Mouse (Mus musculus) limb, embryonic 12.5 days (tissue): ENCODE measurements at regions not wholly inside any gene's neighbourhood (a gene's known extent, or its start where the extent isn't known, plus 50 kb on each side); places are given as distances from the start of the nearest gene placed in this dataset.

Experiments
- ATAC-seq: fragments of 200-750 bp; cut with Nextera tagmentation; 2 replicates; pipeline ENCODE4 v1.8.0; 2017; ENCODE audit warnings: low read depth, moderate TSS enrichment; ENCODE audit not compliant: insufficient number of reproducible peaks, insufficient read depth, low FRiP score, low TSS enrichment
- H3K27ac ChIP-seq: fragments of 300-500 bp; sonication (generic); 2 replicates; pipeline ENCODE4 v1.5.1; 2016; ENCODE audit warnings: mild to moderate bottlenecking, moderate library complexity
- H3K27me3 ChIP-seq: fragments of 300-500 bp; sonication (generic); 2 replicates; pipeline ENCODE4 v1.6.1; 2016; ENCODE audit warnings: mild to moderate bottlenecking, moderate library complexity
- H3K36me3 ChIP-seq: fragments of 300-500 bp; sonication (generic); 2 replicates; pipeline ENCODE4 v1.6.1; 2016; ENCODE audit warnings: mild to moderate bottlenecking, moderate library complexity
- H3K4me1 ChIP-seq: fragments of 300-500 bp; sonication (generic); replicated peaks from 2 replicates; pipeline ENCODE4 v1.6.1; 2016
- H3K4me2 ChIP-seq: fragments of 300-500 bp; sonication (generic); 2 replicates; pipeline ENCODE4 v1.6.1; 2016; ENCODE audit warnings: mild to moderate bottlenecking, moderate library complexity
- H3K4me3 ChIP-seq: fragments of 300-500 bp; sonication (generic); replicated peaks from 2 replicates; pipeline ENCODE4 v1.5.1; 2016; ENCODE audit warnings: mild to moderate bottlenecking
- H3K9ac ChIP-seq: fragments of 300-500 bp; sonication (generic); replicated peaks from 2 replicates; pipeline ENCODE4 v1.6.1; 2016; ENCODE audit warnings: mild to moderate bottlenecking, moderate library complexity
- H3K9me3 ChIP-seq: fragments of 300-500 bp; sonication (generic); 2 replicates; pipeline ENCODE4 v1.6.1; 2016; ENCODE audit warnings: mild to moderate bottlenecking, moderate library complexity
- WGBS: fragments of 180-500 bp; shearing (Covaris S2); methylation state at CpG from one replicate; pipeline ENCODE4 v1.1.7; 2016; 5-methylcytosine and 5-hydroxymethylcytosine counted together

DNA sequence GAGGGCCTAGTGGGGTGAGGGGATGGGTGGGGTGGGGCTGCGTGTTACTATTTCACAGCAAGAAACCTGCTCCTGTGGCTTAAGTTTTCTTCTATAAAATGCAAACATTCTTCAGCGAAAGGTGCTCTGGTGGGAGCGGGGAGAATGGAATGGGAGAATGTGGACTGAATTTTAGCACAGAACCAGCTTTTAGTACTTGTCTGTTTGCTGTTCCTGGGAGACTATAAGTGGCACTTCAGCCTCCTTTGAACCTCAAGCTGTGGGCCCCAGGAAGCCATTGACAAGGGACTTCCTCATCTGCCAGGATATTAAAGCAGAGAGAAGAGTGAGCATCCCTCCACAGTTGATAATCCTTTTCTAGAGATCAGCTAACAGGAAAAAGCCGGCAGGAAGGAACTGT lies 580.2 kb downstream of the Zfp706 start:
- H3K4me2 ChIP-seq: no peak overlapping the region
- H3K27me3 ChIP-seq: no peaks in the 10 kb centered on the region; the same call in 1 of the 2 replicates
- no peak for ATAC-seq
- H3K4me3 ChIP-seq: no peak overlapping the region
- 56% methylated on average over 4 of the region's 4 CpGs for WGBS
- no peaks in the 10 kb centered on the region for H3K36me3 ChIP-seq
- H3K9me3 ChIP-seq: no peaks in the 10 kb centered on the region
- no peak overlapping the region for H3K9ac ChIP-seq
- 0 out of 2 replicates have a peak, but pooled peaks cover 5% of the 10 kb centered on the region for H3K4me1 ChIP-seq
- H3K27ac ChIP-seq: no peak overlapping the region

DNA sequence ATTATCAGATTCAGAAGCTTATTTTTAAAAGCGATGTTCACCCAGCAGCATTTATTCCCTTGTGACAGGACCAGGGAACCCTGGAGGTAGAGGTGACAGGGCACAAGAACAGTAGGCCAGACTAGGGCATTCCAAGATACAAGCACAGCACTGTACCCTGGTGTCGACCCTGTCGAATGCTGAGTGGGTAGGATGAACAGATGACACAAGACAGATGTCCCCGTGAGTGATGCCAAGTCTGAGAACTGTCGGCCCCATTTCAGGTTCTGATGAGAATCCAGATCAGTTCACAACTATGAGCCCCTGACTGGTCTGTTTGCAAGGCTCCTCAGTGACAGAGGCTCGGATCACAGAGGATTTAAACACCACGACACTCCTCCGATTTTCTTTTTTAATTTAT lies 581.7 kb downstream of the Zfp706 start:
- ATAC-seq: no peak
- Histone ChIP-seq H3K9ac (no peak overlapping the region), H3K4me2 (no peak overlapping the region), H3K4me1 (0 out of 2 replicates have a peak, but pooled peaks cover 6% of the 10 kb centered on the region), H3K36me3 (no peaks in the 10 kb centered on the region), H3K27ac (no peak overlapping the region), H3K9me3 (no peaks in the 10 kb centered on the region), H3K27me3 (no peaks in the 10 kb centered on the region; the same call in 1 of the 2 replicates), H3K4me3 (no peak overlapping the region)
- 80% methylated on average over 8 of the region's 8 CpGs for WGBS

DNA sequence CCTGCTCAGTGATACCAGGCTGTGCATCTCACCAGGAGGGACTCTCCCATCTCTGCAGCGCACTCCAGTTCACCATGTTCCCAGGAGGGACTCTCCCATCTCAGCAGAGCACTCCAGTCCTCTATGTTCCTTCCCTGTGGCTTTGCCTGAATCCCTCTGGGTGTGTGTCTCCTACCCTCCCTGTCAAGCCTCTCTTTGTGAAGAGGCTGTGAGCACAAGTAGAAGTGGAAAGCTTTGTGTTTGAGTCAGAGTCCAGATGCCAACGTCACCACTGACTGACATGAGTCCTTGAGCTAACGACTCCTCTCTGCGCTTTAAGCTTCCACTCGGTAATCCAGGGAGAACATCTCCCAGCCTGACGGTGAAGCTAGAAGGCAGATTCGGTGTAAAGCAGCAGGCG lies 583.5 kb downstream of the Zfp706 start:
- no peak overlapping the region for H3K9ac ChIP-seq

DNA sequence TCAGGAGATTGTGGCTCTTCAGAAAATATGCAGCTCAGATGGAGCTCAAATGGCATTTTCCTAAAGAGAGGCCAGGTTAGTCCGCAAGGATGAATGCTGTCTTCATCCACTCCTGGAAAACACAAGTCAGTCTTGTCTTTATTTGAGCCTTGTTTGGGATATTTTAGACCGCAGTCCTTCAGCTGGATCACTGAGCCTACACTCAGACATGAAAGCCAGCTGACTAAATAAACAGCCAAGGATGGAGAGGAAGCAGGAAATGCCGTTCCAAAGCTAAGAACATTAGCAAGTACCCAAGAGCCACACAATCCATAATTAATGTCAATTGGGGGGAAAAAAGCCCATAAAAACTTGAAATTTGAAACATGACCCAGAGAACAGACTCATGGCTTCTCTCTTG lies 584.8 kb downstream of the Zfp706 start:
- WGBS: 55% methylated on average over 3 of the region's 3 CpGs
- ATAC-seq: no peak

More for the DNA sequence above, 583.5 kb downstream of the Zfp706 start:
- no peak overlapping the region for H3K27ac ChIP-seq
- 0 out of 2 replicates have a peak, but pooled peaks cover 6% of the 10 kb centered on the region for H3K4me1 ChIP-seq
- H3K27me3 ChIP-seq: no peaks in the 10 kb centered on the region; the same call in 1 of the 2 replicates
- H3K4me3 ChIP-seq: no peak overlapping the region
- no peaks in the 10 kb centered on the region for H3K9me3 ChIP-seq
- no peak for ATAC-seq
- H3K36me3 ChIP-seq: no peaks in the 10 kb centered on the region
- WGBS: 91% methylated on average over 8 of the region's 8 CpGs
- no peak overlapping the region for H3K4me2 ChIP-seq

DNA sequence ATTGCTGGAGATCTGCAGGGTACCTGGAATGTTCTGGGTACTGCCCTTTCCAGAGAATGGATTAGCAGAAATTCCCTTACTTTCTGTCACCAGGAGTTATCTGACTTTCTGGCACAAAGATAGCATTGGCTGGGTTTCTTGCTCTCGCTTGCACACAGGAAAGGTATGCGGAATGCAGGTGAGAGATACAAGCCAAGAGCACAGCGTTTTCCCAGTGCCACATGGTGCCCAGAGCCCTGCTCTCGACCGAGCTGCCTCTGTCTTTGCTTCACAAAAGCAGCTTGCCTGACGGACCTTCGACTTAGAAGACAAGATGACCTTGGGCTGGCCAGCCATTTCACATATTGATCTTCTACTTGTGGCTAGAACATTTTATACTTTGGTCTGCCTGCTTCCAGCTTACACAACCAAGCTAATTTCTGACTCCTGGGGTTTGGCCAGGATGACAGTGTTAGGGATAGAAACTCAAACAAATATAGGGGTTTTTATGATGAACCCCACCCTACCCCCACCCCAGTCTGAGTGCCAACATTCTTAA lies 587.6 kb downstream of the Zfp706 start:
- no peaks in the 10 kb centered on the region for H3K27me3 ChIP-seq
- no peaks in the 10 kb centered on the region for H3K36me3 ChIP-seq
- H3K27ac ChIP-seq: no peak overlapping the region
- WGBS: 82% methylated on average over 7 of the region's 7 CpGs
- no peak overlapping the region for H3K4me3 ChIP-seq
- no peak overlapping the region for H3K4me2 ChIP-seq
- H3K9ac ChIP-seq: no peak overlapping the region
- no peak for ATAC-seq
- H3K4me1 ChIP-seq: 0 out of 2 replicates have a peak, but pooled peaks cover 6% of the 10 kb centered on the region
- no peaks in the 10 kb centered on the region for H3K9me3 ChIP-seq

More for the DNA sequence above, 584.8 kb downstream of the Zfp706 start:
- Histone ChIP-seq H3K9ac (no peak overlapping the region), H3K9me3 (no peaks in the 10 kb centered on the region), H3K4me1 (0 out of 2 replicates have a peak, but pooled peaks cover 6% of the 10 kb centered on the region), H3K4me2 (no peak overlapping the region), H3K36me3 (no peaks in the 10 kb centered on the region), H3K27ac (peak overlapping the region; percentile 29; the same call in 1 of the 2 replicates), H3K4me3 (no peak overlapping the region), H3K27me3 (no peaks in the 10 kb centered on the region; the same call in 1 of the 2 replicates)

DNA sequence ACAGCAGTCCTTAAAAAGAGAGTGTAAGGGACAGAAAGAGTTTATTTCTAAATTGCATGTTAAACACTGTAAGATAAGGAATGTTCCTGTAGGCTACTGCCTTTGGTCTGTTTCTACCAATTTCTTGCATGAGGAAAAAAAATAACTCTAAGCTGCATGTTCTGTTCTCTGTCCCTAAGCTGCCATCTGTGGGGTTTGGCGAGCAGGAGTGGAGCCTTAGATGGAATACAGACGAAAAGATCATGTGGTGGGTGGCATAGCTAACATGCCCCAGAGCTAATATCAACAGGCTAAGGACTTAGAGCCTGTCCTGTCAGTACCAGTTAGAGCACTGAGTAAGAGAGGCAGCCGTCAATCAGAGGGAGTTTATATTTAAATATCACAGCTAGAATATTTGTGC lies 590.1 kb downstream of the Zfp706 start:
- H3K4me2 ChIP-seq: no peak overlapping the region

DNA sequence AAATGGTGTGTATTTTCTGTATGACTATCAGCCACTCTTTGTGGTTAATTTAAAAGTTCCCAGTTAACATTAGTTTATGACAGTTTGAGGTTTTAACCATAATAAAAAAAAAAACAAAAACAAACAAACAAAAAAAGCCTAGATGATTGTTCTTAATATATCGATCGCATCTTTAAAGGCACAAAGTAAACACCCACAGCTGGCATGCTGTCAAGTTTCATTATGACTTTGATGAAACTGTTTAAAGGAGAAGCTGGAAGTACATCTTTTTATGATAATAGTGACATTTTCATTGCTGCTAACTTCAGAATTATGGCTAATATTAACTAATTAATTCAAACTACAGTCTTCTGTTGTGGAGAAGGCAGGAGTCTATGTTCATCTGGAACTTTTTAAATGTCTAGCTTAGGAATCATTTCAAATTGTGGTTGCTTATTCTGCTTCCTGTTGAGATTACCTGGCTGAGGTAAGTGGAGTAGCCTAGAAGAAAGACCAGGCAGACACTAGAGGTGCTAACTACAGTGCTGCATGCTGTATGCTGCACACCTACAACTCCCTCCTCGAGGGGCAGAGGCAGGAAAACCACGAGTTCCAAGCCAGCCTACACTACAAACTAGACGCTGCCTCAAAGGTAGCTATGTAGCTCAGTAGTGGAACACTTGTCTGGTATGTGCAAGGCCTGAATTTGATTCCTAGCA lies 591.9 kb downstream of the Zfp706 start:
- 80% methylated on average over 5 of the region's 5 CpGs for WGBS

More for the DNA sequence above, 590.1 kb downstream of the Zfp706 start:
- no peak overlapping the region for H3K27ac ChIP-seq
- no peaks in the 10 kb centered on the region for H3K9me3 ChIP-seq
- no peaks in the 10 kb centered on the region for H3K27me3 ChIP-seq
- ATAC-seq: no peak
- no peak overlapping the region for H3K4me3 ChIP-seq
- 0 out of 2 replicates have a peak, but pooled peaks cover 2% of the 10 kb centered on the region for H3K4me1 ChIP-seq
- H3K36me3 ChIP-seq: no peaks in the 10 kb centered on the region
- WGBS: 78% methylated on average over 3 of the region's 3 CpGs
- H3K9ac ChIP-seq: no peak overlapping the region

DNA sequence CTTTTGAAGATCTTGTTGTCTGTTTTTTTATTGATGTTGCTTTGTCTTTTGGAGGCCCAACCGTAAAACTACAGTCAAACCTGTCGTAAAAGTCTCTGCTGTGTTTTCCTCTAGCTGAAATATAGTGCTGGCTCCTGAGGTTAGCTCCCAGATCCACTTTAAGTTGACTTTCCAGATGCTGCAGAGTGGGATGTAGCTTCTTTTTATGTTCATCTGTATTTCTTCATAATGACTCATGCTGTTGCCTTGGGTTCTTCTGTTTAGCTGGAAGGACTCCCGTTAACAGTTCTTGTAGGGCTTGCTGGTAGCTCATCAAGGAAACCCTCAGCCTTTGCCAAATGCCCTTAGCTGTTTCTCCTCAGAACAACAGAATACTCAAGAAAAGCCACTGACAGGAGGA lies 595.6 kb downstream of the Zfp706 start:
- Histone ChIP-seq H3K4me2 (no peak overlapping the region), H3K27me3 (no peaks in the 10 kb centered on the region), H3K9me3 (no peaks in the 10 kb centered on the region; the same call in 1 of the 2 replicates), H3K36me3 (no peaks in the 10 kb centered on the region), H3K27ac (no peak overlapping the region), H3K9ac (no peak overlapping the region), H3K4me1 (no peaks in the 10 kb centered on the region), H3K4me3 (no peak overlapping the region)
- ATAC-seq: no peak
- WGBS: 62% methylated on average over 3 of the region's 3 CpGs

More for the DNA sequence above, 591.9 kb downstream of the Zfp706 start:
- Histone ChIP-seq H3K9me3 (no peaks in the 10 kb centered on the region), H3K27ac (no peak overlapping the region), H3K4me2 (no peak overlapping the region), H3K4me1 (no peaks in the 10 kb centered on the region), H3K9ac (no peak overlapping the region), H3K4me3 (no peak overlapping the region), H3K36me3 (no peaks in the 10 kb centered on the region), H3K27me3 (no peaks in the 10 kb centered on the region)
- no peak for ATAC-seq

DNA sequence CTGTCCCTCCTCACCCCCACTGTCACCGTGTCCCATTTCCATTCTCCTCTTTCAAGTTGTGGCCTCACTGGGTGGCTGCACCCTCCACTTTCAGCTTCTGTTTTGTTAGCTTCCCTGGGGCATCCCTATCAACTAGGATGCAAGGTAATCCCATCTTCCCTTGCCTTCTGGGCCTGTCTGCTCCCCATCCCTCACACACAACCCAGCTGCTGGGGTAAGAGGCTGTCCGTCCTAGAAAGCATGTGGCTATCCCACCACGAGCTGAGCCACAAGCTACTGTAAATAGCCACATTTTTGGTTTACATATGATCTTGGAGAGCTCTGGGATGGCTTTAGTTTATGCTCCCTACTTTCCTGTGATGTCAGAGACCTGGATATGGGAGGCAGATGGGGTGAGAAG lies 602.1 kb downstream of the Zfp706 start:
- Histone ChIP-seq H3K9me3 (no peaks in the 10 kb centered on the region; the same call in 1 of the 2 replicates), H3K27me3 (no peaks in the 10 kb centered on the region), H3K4me1 (no peaks in the 10 kb centered on the region), H3K9ac (no peak overlapping the region), H3K4me3 (no peak overlapping the region), H3K27ac (no peak overlapping the region), H3K4me2 (no peak overlapping the region), H3K36me3 (no peaks in the 10 kb centered on the region)
- 75% methylated on average over 3 of the region's 3 CpGs for WGBS
- ATAC-seq: no peak

DNA sequence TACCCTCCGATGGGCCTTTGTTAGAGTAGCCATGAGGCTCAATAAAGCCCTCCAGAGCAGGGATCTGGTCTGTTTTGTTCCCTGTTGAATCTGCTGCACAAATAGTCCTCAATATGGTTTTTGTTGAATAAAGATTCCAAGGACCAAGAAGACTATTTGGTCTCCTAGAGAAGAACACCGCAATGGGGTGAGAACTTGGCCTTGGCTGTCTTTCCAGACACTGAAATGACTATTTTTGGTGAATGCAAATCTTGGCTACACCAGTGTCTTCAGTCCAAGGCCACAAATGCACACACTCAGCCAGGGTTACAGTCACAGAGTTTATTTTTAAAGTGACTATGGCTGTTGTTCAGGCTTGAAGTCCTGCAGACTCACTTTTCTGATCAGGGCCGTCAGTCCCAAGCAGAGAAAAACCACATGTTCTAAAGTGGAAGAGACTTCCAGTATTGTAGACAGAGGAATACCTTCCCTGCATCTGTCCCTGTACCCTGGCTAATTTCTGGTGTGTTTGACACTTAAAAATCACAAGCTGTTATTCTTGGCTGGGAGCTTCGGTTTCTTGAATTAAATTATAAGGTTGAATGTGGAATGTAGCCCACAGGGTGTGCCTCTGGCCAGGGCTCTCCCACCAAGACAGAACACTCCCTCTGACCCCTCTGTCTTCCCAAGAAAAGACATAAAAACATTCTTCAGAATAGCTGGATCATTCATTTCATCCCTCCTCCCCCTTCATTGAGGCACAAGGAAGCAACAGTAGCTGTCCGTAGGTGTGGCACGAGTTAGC lies 604.0 kb downstream of the Zfp706 start:
- Histone ChIP-seq H3K4me1 (peaks cover 11% of the 10 kb centered on the region), H3K27me3 (no peaks in the 10 kb centered on the region), H3K4me2 (no peak overlapping the region), H3K9ac (no peak overlapping the region), H3K36me3 (no peaks in the 10 kb centered on the region), H3K9me3 (no peaks in the 10 kb centered on the region), H3K27ac (no peak overlapping the region), H3K4me3 (no peak overlapping the region)
- WGBS: 80% methylated on average over 6 of the region's 6 CpGs
- no peak for ATAC-seq

DNA sequence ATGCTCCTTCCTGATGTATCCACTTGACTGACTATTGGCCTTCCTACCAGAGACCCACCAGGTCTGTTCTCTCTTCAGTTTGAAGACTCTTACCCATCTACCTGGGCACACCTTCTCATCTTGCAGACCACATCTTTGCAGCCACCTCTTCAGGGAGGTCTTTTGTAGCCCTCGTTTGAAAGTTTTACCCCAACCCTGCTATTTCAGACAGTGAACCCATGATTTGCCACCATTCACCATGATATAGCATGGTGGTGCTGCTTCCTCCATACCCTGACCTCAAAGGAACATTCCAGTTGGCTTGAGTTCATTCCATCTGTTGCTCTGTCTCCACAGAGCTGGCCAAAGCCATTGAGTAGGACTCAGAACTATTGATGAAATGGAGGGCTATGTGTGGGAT lies 605.5 kb downstream of the Zfp706 start:
- 91% methylated on average over 1 of the region's 1 CpGs for WGBS
- Histone ChIP-seq H3K9ac (no peak overlapping the region), H3K9me3 (no peaks in the 10 kb centered on the region), H3K36me3 (no peaks in the 10 kb centered on the region), H3K27me3 (no peaks in the 10 kb centered on the region), H3K4me1 (peaks cover 16% of the 10 kb centered on the region), H3K4me2 (no peak overlapping the region), H3K27ac (no peak overlapping the region), H3K4me3 (no peak overlapping the region)
- no peak for ATAC-seq
